Mouse (Mus musculus) heart, adult 18-20 months (tissue): ENCODE results near the gene Zdhhc6. TPM values are rescaled to one million over a fixed set of nuclear protein-coding genes. Genes with fewer than 3 reads are reported as not detected.

Experiments used
- DNase-seq, 2 experiments: peaks; one replicate each; pipeline ENCODE4 v3.0.0; 2021 to 2022; ENCODE audit warnings: mixed read lengths in 1 of 2
- total RNA-seq, 2 experiments: library from RNA; stranded (reverse); gene quantifications; 2 replicates each; pipeline ENCODE4 v1.2.3; 2021

The Zdhhc6 gene
- total RNA-seq, 2 experiments from 2014 or later: 18.9 to 22.7 TPM

DNA sequence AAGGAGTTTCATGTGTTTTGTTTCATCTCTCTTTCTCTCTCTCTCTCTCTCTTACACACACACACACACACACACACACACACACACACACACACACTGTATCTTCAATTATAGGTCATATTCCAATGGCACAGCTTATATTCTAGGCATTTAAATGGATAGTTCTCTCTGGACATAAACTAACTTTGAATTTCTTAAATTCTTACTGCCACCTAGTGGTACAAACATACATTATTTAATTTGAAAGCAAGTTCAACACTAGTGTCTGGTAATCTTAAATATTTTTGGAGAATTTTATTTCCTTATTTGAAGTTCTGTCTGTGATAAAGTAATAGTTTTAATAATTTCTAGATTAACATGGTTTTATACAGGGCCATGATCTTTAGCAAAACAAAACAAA lies 10.8 kb downstream of the Zdhhc6 start:
- DNase-seq: peak in 1 of 2 experiments; percentile 18

DNA sequence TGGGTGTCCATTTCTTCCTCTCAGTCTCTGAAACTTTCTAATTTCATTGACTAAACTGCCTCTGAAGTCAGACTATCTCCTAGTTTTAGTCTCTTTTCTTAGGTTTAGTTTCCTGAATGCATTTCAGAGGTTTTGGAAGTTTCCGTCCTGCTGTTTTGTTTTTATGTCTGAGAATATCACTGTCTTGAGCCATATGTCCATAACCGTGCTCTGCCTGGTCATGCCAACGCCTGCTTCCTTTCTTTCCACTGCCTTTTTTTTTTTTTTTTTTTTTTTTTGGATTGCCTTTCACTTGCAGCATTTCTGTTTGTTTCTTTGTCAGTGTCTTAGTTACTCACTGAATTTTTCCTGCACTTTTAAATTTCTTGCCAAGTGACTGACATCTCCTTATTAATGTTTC lies 15.3 kb downstream of the Zdhhc6 start:
- no peak for DNase-seq

DNA sequence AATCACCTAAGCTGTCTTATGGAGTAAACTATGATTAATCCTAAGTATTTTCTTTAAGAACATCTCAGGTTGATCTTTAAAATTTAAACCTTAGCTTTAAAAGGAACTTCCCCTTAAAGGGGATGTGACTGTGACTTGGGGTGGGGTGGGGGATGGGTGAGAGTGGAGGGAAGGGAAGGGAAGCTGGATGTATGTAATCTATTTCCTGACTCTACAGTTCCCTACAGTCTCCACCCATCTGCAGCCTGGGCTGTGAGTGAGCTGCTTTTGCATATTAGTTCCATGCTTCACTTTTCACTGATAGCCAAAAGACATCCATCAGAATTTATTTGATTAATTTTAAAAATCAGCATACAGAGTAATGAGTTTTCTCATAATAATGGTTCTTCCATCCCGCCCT lies 16.5 kb downstream of the Zdhhc6 start:
- DNase-seq: no peak

- DNase-seq: no peak
Observed at GRCm38 (mm10) chr19:55297961-55298360, 17.9 kb downstream of the Zdhhc6 start.

DNA sequence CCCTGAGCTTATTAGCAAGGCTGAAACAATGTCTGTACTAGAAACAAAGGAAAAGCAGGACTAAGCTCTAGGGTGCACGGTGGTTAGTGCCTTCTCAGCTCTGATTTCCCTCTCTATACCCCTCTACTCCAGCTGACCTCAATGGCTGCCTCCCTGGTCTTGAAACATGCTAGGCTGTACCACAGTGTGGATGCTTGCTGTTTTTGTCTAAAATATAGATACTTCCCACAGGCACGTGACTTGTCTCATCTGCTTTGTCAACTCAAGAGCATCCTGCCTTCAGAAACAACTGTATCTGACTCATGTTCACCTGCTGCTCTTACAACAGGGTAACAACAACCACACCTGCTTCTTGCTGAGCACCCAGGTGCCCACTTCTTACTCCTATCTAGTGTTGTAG lies 18.3 kb downstream of the Zdhhc6 start:
- DNase-seq: no peak

DNA sequence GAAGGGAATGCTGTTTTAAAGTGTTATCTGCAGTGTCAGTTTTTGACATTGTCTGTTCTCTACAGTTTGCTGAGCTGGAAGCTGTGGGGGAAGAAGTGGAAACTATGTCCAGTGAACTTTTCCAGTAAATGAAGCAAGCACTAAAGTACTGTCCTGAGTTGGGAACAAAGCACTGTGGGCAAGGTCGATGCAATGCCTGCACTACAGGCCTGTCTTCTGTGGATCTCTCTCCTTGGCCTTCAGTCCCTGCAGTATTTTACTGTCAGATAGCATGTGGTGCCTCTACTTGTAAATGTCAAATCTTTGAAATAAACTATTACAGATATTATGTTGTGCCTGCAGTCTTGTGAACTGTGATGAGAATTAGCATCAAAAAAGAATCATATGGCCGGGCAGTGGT lies 19.5 kb downstream of the Zdhhc6 start:
- no peak for DNase-seq

DNA sequence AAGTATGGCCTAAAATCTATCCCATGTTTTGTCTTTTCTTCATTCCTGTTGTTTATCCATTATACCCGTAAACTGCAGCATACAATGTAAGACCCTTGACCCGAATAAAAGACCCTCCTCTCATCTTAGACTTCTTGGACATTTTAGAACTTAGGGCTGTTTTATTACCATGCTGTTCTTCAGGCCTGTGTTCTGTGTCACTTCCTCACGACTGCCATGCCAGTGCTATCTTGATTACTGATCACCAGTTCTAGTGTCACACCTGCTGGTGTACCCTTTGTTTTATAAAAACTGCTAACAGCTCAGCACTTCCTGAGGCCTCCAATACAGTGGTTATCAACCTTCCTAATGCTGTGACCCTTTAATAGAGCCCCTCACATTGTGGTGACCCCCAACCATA lies 20.3 kb downstream of the Zdhhc6 start:
- DNase-seq: no peak

DNA sequence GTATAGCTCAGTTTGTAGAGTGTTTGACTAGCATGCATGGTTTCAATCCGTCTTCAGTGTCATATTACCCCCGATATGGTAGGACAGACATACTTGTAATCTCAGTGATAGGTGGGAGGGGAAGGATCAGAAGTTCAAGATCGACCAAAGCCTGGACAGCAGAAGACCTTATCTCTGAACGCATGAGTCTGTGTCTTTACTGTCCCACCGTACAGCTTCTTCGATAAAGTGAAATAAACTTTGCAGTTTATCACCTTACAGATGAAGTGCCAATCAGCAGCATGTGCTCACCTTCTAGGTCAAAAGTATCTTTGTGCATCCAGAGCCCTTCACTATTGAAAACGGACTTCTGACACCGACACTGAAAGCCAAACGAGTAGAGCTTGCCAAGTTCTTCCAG lies 20.8 kb downstream of the Zdhhc6 start:
- no peak for DNase-seq

- DNase-seq: peak in 1 of 2 experiments; percentile 28
Observed at GRCm38 (mm10) chr19:55293175-55293574, 22.7 kb downstream of the Zdhhc6 start.

DNA sequence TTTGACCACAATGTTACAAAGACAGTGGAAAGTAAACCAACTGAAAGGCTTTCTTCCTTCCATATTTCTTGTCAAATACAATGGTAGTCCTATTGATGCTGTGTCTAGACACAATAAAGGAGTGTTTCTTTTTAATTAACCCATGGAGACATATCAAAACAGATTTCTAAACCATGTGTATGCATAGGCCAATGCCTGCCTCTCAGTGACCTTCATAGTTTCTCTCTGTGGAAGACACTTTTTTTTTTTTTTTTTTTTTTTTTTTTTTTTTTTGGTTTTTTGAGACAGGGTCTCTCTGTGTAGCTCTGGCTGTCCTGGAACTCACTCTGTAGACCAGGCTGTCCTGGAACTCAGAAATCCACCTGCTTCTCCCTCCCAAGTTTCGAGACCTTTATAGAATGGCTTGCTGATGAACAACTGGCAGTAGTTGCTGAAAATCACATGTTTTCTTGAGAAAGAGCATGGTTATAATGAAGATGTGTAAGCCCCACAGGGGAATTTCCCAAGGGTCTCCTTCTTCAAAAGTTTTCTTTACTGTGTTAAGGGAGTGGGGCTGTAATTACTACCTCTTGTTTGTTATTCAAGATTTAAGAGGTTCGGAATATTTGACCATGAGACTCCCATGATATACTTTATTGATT lies 23.5 kb downstream of the Zdhhc6 start:
- no peak for DNase-seq

DNA sequence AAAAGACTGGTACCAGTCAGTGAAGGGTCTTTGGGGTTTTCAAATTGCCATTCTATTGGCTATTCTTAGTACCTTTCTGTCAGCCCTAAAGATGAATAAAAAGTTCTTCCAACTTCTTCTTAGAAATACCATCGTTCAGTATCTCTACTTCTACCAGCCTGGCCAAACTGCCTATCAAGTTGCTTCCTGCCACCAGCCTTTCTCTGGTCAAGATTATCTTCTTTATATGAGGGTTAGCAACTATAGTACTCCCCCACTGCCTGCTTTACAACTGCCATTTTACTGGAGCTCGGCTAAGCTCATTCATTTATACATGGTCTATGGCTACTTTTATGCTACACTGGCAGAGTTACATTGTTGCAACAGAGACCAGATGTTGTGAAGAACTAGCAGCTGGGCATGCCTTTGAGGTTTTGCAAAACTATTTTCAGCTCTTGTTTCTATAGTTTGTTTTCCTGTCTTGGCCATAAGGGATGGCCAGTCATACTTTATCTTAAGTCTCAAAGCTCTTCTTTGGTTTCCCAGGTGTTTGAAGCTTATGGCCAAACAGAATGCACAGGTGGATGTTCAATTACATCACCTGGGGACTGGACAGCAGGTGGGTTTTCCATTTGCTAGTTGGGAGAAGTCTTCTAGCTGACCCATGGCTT lies 25.1 kb downstream of the Zdhhc6 start:
- no peak for DNase-seq

DNA sequence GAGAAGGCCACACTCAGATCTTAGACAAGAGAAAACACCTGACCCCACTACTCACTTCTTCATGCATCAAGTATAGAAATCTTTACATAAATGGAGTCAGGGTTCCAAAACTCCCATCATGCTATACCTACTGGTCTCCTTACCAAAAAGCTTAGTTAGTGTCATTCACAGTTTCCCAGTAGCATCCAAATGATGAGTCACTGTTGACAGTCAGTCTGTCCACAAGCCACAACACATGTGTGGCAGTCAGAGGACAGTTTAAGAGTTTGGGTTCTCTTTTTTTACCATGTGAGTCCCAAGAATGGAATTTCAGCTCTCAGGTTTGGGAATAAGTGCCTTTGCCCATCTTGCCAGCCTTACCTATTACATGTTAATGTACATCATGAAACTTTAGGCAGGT lies 26.9 kb downstream of the Zdhhc6 start:
- DNase-seq: no peak

DNA sequence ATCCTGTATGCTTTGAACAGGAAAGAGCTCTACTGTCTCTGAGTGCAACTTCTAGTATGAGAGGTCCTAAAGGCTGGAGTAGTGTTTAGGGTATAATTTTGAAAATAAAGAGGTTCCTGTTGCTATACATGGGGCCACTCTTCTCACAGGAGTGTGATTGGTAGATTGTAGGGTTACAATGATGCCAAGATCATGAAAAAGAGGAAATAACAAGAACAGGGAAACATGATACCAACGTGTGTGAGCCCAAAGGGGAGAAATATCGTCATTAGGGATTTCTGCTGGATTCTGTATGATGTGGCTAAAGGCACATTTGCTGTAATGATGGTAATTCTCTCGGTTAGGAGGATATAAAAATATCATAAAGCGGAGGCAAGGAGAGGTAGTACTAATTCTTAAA lies 29.8 kb downstream of the Zdhhc6 start:
- no peak for DNase-seq

- DNase-seq: no peak
Observed at GRCm38 (mm10) chr19:55284093-55284492, 31.7 kb downstream of the Zdhhc6 start.

- no peak for DNase-seq
Observed at GRCm38 (mm10) chr19:55276770-55277169, 39.1 kb downstream of the Zdhhc6 start.

GRCm38 (mm10) chr19:55276100-55276499 lies 39.7 kb downstream of the Zdhhc6 start:
- DNase-seq: no peak

DNA sequence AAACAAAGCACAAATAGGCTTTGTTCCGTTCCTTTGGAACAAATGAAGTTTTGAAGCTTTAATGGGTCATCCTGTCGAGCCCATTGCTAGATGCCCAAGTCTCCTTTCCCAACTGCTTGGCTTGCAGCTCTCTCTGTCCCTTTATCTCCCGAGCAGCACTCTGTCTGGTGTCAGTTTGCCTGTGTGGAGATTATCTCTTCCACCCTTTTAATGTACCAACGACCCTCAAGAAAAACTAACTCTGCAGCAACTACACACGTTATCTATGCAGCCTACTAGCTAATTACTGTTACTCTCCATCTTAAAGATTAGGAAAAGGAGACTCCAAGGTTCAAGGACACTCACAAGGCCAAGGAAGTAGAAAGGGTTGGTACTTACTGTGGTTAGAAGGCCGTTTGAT lies 42.5 kb downstream of the Zdhhc6 start:
- DNase-seq: no peak

GRCm38 (mm10) chr19:55271448-55271847 lies 44.4 kb downstream of the Zdhhc6 start:
- DNase-seq: no peak

DNA sequence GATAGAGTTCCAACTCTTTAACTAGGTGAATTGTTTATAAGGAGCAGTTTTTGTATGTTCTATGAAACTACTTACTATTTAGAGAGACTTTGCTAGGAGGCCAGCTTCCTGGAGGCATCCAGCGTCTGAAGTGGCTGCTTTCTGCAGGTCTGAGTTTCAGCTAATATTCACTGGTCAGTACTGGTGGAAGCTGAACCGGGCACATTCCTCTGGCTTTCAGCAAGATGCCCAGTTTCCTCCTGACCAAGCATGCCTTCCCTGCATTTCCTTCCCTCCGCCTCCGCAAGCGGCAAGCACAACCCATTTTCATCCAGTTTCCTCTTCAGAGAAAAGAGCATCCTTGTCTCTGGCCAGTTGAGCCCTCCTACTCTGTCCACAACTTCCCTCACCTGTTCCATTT lies 46.8 kb downstream of the Zdhhc6 start:
- no peak for DNase-seq

- DNase-seq: no peak
Observed at GRCm38 (mm10) chr19:55268150-55268549, 47.7 kb downstream of the Zdhhc6 start.

GRCm38 (mm10) chr19:55266786-55267185 lies 49.0 kb downstream of the Zdhhc6 start:
- DNase-seq: no peak

DNA sequence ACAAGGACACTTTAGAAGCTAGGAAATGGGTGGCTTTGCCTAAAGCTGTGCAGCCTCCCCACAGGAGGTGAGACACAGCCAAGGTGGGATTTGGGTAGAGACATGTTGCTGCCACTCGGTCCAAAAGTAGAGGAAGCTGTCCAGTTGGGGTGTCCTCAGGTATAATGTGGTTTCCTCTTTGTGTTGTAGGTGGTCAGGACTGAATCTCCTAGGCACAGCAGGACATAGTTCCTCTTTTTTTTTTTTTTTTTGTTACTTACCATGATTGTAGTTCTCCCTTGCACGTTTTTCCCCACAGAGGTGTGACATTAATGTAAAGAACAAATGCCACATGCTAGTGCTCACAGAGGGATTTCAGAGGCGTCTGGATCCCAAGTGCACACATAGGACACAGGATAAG lies 50.6 kb downstream of the Zdhhc6 start:
- no peak for DNase-seq

DNA sequence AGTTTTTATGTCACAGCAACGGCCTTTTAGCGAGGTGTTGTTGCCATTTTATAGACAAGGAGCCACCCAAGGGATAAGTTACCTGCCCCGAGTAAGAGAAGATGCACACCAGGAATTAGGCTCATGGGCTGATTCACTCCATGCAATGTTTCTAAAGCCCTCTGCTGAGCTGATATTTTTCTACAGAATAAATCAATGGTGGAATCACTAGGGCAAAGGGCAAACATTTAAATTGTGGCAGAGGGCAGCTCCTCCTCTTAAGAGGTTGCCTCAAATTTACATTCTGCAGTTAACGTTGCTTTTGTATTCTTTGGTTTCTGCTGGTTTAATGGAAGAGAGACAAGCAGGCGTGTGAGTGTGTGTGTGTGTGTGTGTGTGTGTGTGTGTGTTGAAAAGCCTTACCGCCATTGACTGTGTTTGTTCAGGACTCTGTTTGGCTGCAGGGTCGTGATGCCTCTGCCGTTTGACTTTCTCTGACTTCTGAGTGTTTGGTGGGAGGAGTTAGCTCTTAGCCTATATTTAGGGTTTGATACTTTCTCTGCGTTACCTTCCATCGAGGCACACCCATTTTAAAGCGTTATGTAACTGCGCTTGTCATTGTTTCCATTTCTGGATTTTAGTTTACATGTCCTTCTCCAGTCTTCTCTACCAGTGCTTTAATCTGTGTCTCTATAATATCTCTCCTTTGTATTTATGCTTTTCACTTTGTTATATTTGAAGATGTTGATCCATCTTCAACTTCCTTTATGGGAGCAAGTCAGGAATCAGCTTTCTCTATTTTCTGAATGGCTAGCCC lies 55.2 kb downstream of the Zdhhc6 start:
- DNase-seq: no peak

GRCm38 (mm10) chr19:55258514-55258913 lies 57.3 kb downstream of the Zdhhc6 start:
- no peak for DNase-seq
